ENCODE assay signal across 8 mouse cellular contexts in genomic region chr5:136566812-136567175, GRCm38 (mm10). TPM values are rescaled to one million over a fixed set of nuclear protein-coding genes. Genes with fewer than 3 reads are reported as not detected.
A peak's percentile ranks its signal among the peaks of the same experiment; 100 is the strongest.
DNase-seq lines count a peak whose midpoint lies in the region; ATAC-seq and TF ChIP-seq lines count a peak whose summit lies in the region.

No protein-coding gene starts in this region.

- no peak for TF ChIP-seq RAD21 in MEL (IDR thresholded peaks at IDR 0.05; ENCODE audit: low read depth, low read length)

- WGBS in kidney, embryonic 16.5 days, result 1% methylated on average over 25 of the region's 31 CpGs
- WGBS in hindbrain, embryonic 11.5 days, result under 1% methylated on average over 31 of the region's 31 CpGs

- H3ac ChIP-seq in C2C12 (ENCODE audit: control insufficient read depth, insufficient read length, low read depth), result peak overlapping the region; percentile 81

- no peak for TF ChIP-seq EP300 in MEL (IDR thresholded peaks at IDR 0.05; ENCODE audit: low read depth in 1 of 2, low read length in 2 of 2)

- H3K9ac ChIP-seq in kidney, embryonic 16.5 days (replicated peaks; ENCODE audit: low read length), result peak overlapping the region; percentile 97
- H3K9ac ChIP-seq in MEL (ENCODE audit: control insufficient read depth, low read depth, low read length, poor library complexity, severe bottlenecking), result peak overlapping the region; percentile 99
- peak overlapping the region; percentile 97 for H3K9ac ChIP-seq in hindbrain, embryonic 11.5 days (ENCODE audit: low read depth, low read length)

- peak overlapping the region; percentile 99 for H3K4me3 ChIP-seq in kidney, embryonic 16.5 days (ENCODE audit: low read length)
- H3K4me3 ChIP-seq in C2C12 (ENCODE audit: insufficient read depth, poor library complexity, severe bottlenecking) (peak overlapping the region; percentile 84), MEL (ENCODE audit: control insufficient read depth in 1 of 2, insufficient read depth in 1 of 2, low read depth in 2 of 2, low read length in 2 of 2) (peak overlapping the region; percentile 99)
- H3K4me3 ChIP-seq in hindbrain, embryonic 11.5 days (ENCODE audit: low read depth, low read length), result peak overlapping the region; percentile 80

- H3K79me2 ChIP-seq in C2C12 (ENCODE audit: control insufficient read depth, insufficient read depth) (peaks cover 53% of the 10 kb centered on the region), MEL (ENCODE audit: control insufficient read depth, insufficient read depth, low read length, poor library complexity) (peaks cover 58% of the 10 kb centered on the region)

- peaks cover 35% of the 10 kb centered on the region for H3K4me1 ChIP-seq in kidney, embryonic 16.5 days (ENCODE audit: insufficient read depth, low read length)
- H3K4me1 ChIP-seq in MEL (ENCODE audit: control insufficient read depth in 1 of 2, insufficient read depth in 2 of 2, low read length in 2 of 2), result peaks cover 12 to 16% of the 10 kb centered on the region in 2 experiments
- 0 out of 2 replicates have a peak, but pooled peaks cover 6% of the 10 kb centered on the region for H3K4me1 ChIP-seq in hindbrain, embryonic 11.5 days (replicated peaks; ENCODE audit: control insufficient read depth, insufficient read depth, low read length)

- no peak for DNase-seq in kidney, adult 11 months
- no peak for DNase-seq in MEL (ENCODE audit: low read depth, low spot score)
- no peak for DNase-seq in hindbrain, embryonic 11.5 days (ENCODE audit: low spot score)
- DNase-seq in right cerebral cortex, postnatal 14 days, result no peak

- peaks cover 8% of the 10 kb centered on the region for H3K27me3 ChIP-seq in kidney, embryonic 16.5 days (ENCODE audit: insufficient read depth, low read length)
- H3K27me3 ChIP-seq in C2C12 (ENCODE audit: control insufficient read depth, insufficient read depth, insufficient read length), result no peaks in the 10 kb centered on the region
- peaks cover 5 to 8% of the 10 kb centered on the region in 2 experiments for H3K27me3 ChIP-seq in MEL (ENCODE audit: control insufficient read depth in 1 of 2, insufficient read depth in 2 of 2, low read length in 2 of 2)
- peaks cover 13% of the 10 kb centered on the region for H3K27me3 ChIP-seq in hindbrain, embryonic 11.5 days (ENCODE audit: control insufficient read depth, insufficient read depth, low read length)

- H3K79me3 ChIP-seq in C2C12 (ENCODE audit: low read depth), result peaks cover 41% of the 10 kb centered on the region

- no peaks in the 10 kb centered on the region for H3K9me3 ChIP-seq in kidney, embryonic 16.5 days (ENCODE audit: low read length)
- no peaks in the 10 kb centered on the region for H3K9me3 ChIP-seq in MEL (replicated peaks; ENCODE audit: insufficient read depth, low read length)
- H3K9me3 ChIP-seq in hindbrain, embryonic 11.5 days (ENCODE audit: control insufficient read depth, low read length), result no peaks in the 10 kb centered on the region

- TF ChIP-seq POLR2A in MEL (IDR thresholded peaks at IDR 0.05; ENCODE audit: control insufficient read depth in 1 of 2, insufficient read depth in 1 of 2, low read depth in 1 of 2, low read length in 2 of 2, poor library complexity in 1 of 2), result no peak; a peak in 1 of 4 replicates

- ATAC-seq in kidney, embryonic 16.5 days (ENCODE audit: low FRiP score, low TSS enrichment), result peak; percentile 39
- ATAC-seq in hindbrain, embryonic 11.5 days (ENCODE audit: low FRiP score), result peak; percentile 62
- peak; percentile 6; the same call in 1 of the 2 replicates for ATAC-seq in megakaryocyte progenitor cell, adult 5-6 weeks (replicated peaks; ENCODE audit: poor library complexity)
- ATAC-seq in cerebellum, adult (ENCODE audit: insufficient number of reproducible peaks, low FRiP score, low TSS enrichment), result no peak

- H3K4me2 ChIP-seq in kidney, embryonic 16.5 days (replicated peaks; ENCODE audit: low read depth, low read length), result peak overlapping the region; percentile 78
- H3K4me2 ChIP-seq in hindbrain, embryonic 11.5 days (replicated peaks; ENCODE audit: low read depth, low read length), result peak overlapping the region; percentile 96

- H3K27ac ChIP-seq in kidney, embryonic 16.5 days (ENCODE audit: low read length), result peak overlapping the region; percentile 90
- peak overlapping the region; percentile 61 for H3K27ac ChIP-seq in MEL (ENCODE audit: control insufficient read depth, low read depth, low read length)
- H3K27ac ChIP-seq in hindbrain, embryonic 11.5 days (ENCODE audit: low read depth, low read length), result peak overlapping the region; percentile 96

- no peaks in the 10 kb centered on the region for H3K36me3 ChIP-seq in kidney, embryonic 16.5 days (ENCODE audit: insufficient read depth, low read length)
- H3K36me3 ChIP-seq in C2C12 (ENCODE audit: control insufficient read depth, insufficient read depth), result no peaks in the 10 kb centered on the region
- peaks cover 7 to 26% of the 10 kb centered on the region in 2 experiments; a peak in 3 of 4 replicates for H3K36me3 ChIP-seq in MEL (ENCODE audit: control insufficient read depth in 1 of 2, insufficient read depth in 2 of 2, low read length in 2 of 2)
- H3K36me3 ChIP-seq in hindbrain, embryonic 11.5 days (ENCODE audit: control insufficient read depth, insufficient read depth, low read length), result no peaks in the 10 kb centered on the region

- TF ChIP-seq CTCF in C2C12 (IDR thresholded peaks at IDR 0.05; ENCODE audit: control insufficient read depth, insufficient read depth, insufficient read length), result no peak
- no peak for TF ChIP-seq CTCF in MEL (IDR thresholded peaks at IDR 0.05 in 2 of 3, conservative IDR thresholded peaks at IDR 0.05 in 1 of 3; ENCODE audit: control insufficient read depth in 1 of 3, insufficient read depth in 1 of 3, low read depth in 2 of 3, low read length in 3 of 3, poor library complexity in 1 of 3, severe bottlenecking in 1 of 3)

TF ChIP-seq in C2C12, 6 proteins besides CTCF, POLR2A, EP300 and RAD21:
- TF ChIP-seq MYOG (IDR thresholded peaks at IDR 0.05; ENCODE audit: control insufficient read depth, extremely low read depth, insufficient read length) (no peak), FOSL1 (IDR thresholded peaks at IDR 0.05; ENCODE audit: insufficient read depth, low read length, poor library complexity, severe bottlenecking) (no peak), MYOD1 (IDR thresholded peaks at IDR 0.05; ENCODE audit: control insufficient read depth, insufficient read length, low read depth) (no peak), MAX (IDR thresholded peaks at IDR 0.05) (no peak), CEBPB (IDR thresholded peaks at IDR 0.05; ENCODE audit: low read depth) (no peak), USF1 (IDR thresholded peaks at IDR 0.05; ENCODE audit: low read depth) (no peak)
TF ChIP-seq in C2C12: peak in this region for 0.

TF ChIP-seq in MEL, 35 proteins besides CTCF, POLR2A, EP300 and RAD21:
- TF ChIP-seq CHD2 (IDR thresholded peaks at IDR 0.05; ENCODE audit: low read length) (no peak), JUND (IDR thresholded peaks at IDR 0.05; ENCODE audit: low read depth, low read length) (no peak), E2F4 (IDR thresholded peaks at IDR 0.05; ENCODE audit: borderline replicate concordance, low read depth, low read length) (no peak), GATA1 (IDR thresholded peaks at IDR 0.05; ENCODE audit: low read depth, low read length) (no peak), TCF12 (IDR thresholded peaks at IDR 0.05; ENCODE audit: low read depth, low read length) (no peak), USF1 (IDR thresholded peaks at IDR 0.05; ENCODE audit: low read depth, low read length) (no peak), BHLHE40 (IDR thresholded peaks at IDR 0.05; ENCODE audit: borderline replicate concordance, low read depth, low read length) (no peak), CHD1 (IDR thresholded peaks at IDR 0.05; ENCODE audit: low read depth, low read length) (no peak), MAZ (IDR thresholded peaks at IDR 0.05; ENCODE audit: low read depth, low read length) (no peak)

RNA-seq across cellular contexts. Expression of gene Cux1, which starts 0.5 kb away (rescaled TPM):
- polyA plus RNA-seq in kidney, embryonic 16.5 days (2015; fragmentation: Nextera tagmentation; extraction: Ambion mirVana), result 110 and 123 TPM in 2 replicates
- polyA plus RNA-seq in C2C12 (2012; fragmentation: generic; extraction: Trizol), result 43.9 TPM
- 70.4 and 71.1 TPM in 2 replicates for total RNA-seq in MEL (2012; rRNA removed)
- 100 to 1,000 TPM in 1 of 2 experiments, not detected in 1; 104 TPM for polyA plus RNA-seq in MEL (2012; ENCODE audit: insufficient read depth in 1 of 2, insufficient read length in 2 of 2, low read depth in 1 of 2, low replicate concordance in 2 of 2, missing spikeins in 1 of 2)
- 103 and 107 TPM in 2 replicates for polyA plus RNA-seq in hindbrain, embryonic 11.5 days (2014; fragmentation: Nextera tagmentation; extraction: Ambion mirVana)
- total RNA-seq in megakaryocyte progenitor cell, adult 5-6 weeks (2015), result 110 and 118 TPM in 2 replicates
- 104 and 116 TPM in 2 replicates for total RNA-seq in megakaryocyte progenitor cell, adult 5-6 weeks (2017)
